Mouse (Mus musculus) embryo, embryonic 9.5 days (tissue): ENCODE data around the gene Cd3eap.

Experiments used
- DNase-seq: peaks from one replicate; pipeline ENCODE4 v3.0.0-alpha.2; 2017; ENCODE audit errors: extremely low spot score

The Cd3eap gene

GRCm38 (mm10) chr7:19331910-19332309, 27.4 kb downstream of the Cd3eap start:
- DNase-seq = no peak

- no peak for DNase-seq
These were observed 30.9 kb downstream of the Cd3eap start for GRCm38 (mm10) chr7:19328425-19328824.

- no peak for DNase-seq
These were observed 31.5 kb downstream of the Cd3eap start for GRCm38 (mm10) chr7:19327782-19328181.

GRCm38 (mm10) chr7:19327128-19327527, 32.2 kb downstream of the Cd3eap start:
- DNase-seq = peak; percentile 89

GRCm38 (mm10) chr7:19326359-19326758, 32.9 kb downstream of the Cd3eap start:
- DNase-seq = peak; percentile 87

GRCm38 (mm10) chr7:19325262-19326199, 33.8 kb downstream of the Cd3eap start:
- DNase-seq = no peak

GRCm38 (mm10) chr7:19324221-19324620, 35.1 kb downstream of the Cd3eap start:
- DNase-seq = no peak

GRCm38 (mm10) chr7:19322489-19322888, 36.8 kb downstream of the Cd3eap start:
- no peak for DNase-seq

GRCm38 (mm10) chr7:19321464-19321863, 37.8 kb downstream of the Cd3eap start:
- DNase-seq = no peak

- no peak for DNase-seq
These were observed 38.6 kb downstream of the Cd3eap start for GRCm38 (mm10) chr7:19320637-19321036.

GRCm38 (mm10) chr7:19319906-19320305, 39.4 kb downstream of the Cd3eap start:
- peak; percentile 96 for DNase-seq

- DNase-seq = no peak
These were observed 39.8 kb downstream of the Cd3eap start for GRCm38 (mm10) chr7:19319458-19319857.

- DNase-seq = no peak
These were observed 40.6 kb downstream of the Cd3eap start for GRCm38 (mm10) chr7:19318676-19319075.

GRCm38 (mm10) chr7:19318201-19318600, 41.1 kb downstream of the Cd3eap start:
- DNase-seq = no peak

GRCm38 (mm10) chr7:19316451-19317161, 42.7 kb downstream of the Cd3eap start:
- DNase-seq = no peak

- no peak for DNase-seq
These were observed 45.2 kb downstream of the Cd3eap start for GRCm38 (mm10) chr7:19314033-19314432.

GRCm38 (mm10) chr7:19311991-19312390, 47.3 kb downstream of the Cd3eap start:
- no peak for DNase-seq

- peak; percentile 96 for DNase-seq
These were observed 49.2 kb downstream of the Cd3eap start, which contains the start of gene Fosb for GRCm38 (mm10) chr7:19309884-19310641. Gene Fosb, minus strand, starts transcription at chr7:19310051.

- DNase-seq = no peak
These were observed 49.9 kb downstream of the Cd3eap start for GRCm38 (mm10) chr7:19309278-19309883.

GRCm38 (mm10) chr7:19308454-19309277, 50.6 kb downstream of the Cd3eap start:
- peak; percentile 98 for DNase-seq
